Mouse (Mus musculus) layer of hippocampus, postnatal 25 days (tissue): ENCODE measurements at regions not wholly inside any gene's neighbourhood (a gene's known extent, or its start where the extent isn't known, plus 50 kb on each side); places are given as distances from the start of the nearest gene placed in this dataset.

ENCODE experiments used
- DNase-seq, 2 experiments: peaks; one replicate each; pipeline ENCODE4 v3.0.0; 2022; ENCODE audit warnings: mixed read lengths in 2 of 2, low spot score in 1 of 2; ENCODE audit errors: extremely low spot score in 1 of 2

GRCm38 (mm10) chr1:35943800-35944199 lies 124.4 kb upstream of the Hs6st1 start:
- no peak for DNase-seq

GRCm38 (mm10) chr1:35944376-35944775 lies 123.8 kb upstream of the Hs6st1 start:
- no peak for DNase-seq

- no peak for DNase-seq
Measured at GRCm38 (mm10) chr1:35944849-35945248, 123.4 kb upstream of the Hs6st1 start.

- DNase-seq: no peak
Measured at GRCm38 (mm10) chr1:35945596-35945995, 122.6 kb upstream of the Hs6st1 start.

GRCm38 (mm10) chr1:35948104-35948503 lies 120.1 kb upstream of the Hs6st1 start:
- DNase-seq: no peak

GRCm38 (mm10) chr1:35951082-35951481 lies 117.1 kb upstream of the Hs6st1 start:
- DNase-seq: peak in 1 of 2 experiments; percentile 12

GRCm38 (mm10) chr1:35953721-35954120 lies 114.5 kb upstream of the Hs6st1 start:
- no peak for DNase-seq

GRCm38 (mm10) chr1:35957425-35958372 lies 110.5 kb upstream of the Hs6st1 start:
- no peak for DNase-seq

- DNase-seq: no peak
Measured at GRCm38 (mm10) chr1:35959729-35960128, 108.5 kb upstream of the Hs6st1 start.

- no peak for DNase-seq
Measured at GRCm38 (mm10) chr1:35960844-35961243, 107.4 kb upstream of the Hs6st1 start.

GRCm38 (mm10) chr1:35961923-35962322 lies 106.3 kb upstream of the Hs6st1 start:
- DNase-seq: no peak

- no peak for DNase-seq
Measured at GRCm38 (mm10) chr1:35968489-35968888, 99.7 kb upstream of the Hs6st1 start.

GRCm38 (mm10) chr1:35971435-35972189 lies 96.6 kb upstream of the Hs6st1 start:
- no peak for DNase-seq

GRCm38 (mm10) chr1:35972190-35972584 lies 96.0 kb upstream of the Hs6st1 start:
- DNase-seq: no peak

- DNase-seq: no peak
Measured at GRCm38 (mm10) chr1:35973386-35973785, 94.8 kb upstream of the Hs6st1 start.

GRCm38 (mm10) chr1:35975611-35976208 lies 92.5 kb upstream of the Hs6st1 start:
- no peak for DNase-seq

GRCm38 (mm10) chr1:35976528-35976927 lies 91.7 kb upstream of the Hs6st1 start:
- no peak for DNase-seq

- DNase-seq: no peak
Measured at GRCm38 (mm10) chr1:35978116-35978515, 90.1 kb upstream of the Hs6st1 start.

- no peak for DNase-seq
Measured at GRCm38 (mm10) chr1:35978766-35979165, 89.4 kb upstream of the Hs6st1 start.

GRCm38 (mm10) chr1:35981226-35981625 lies 87.0 kb upstream of the Hs6st1 start:
- DNase-seq: no peak

- DNase-seq: no peak
Measured at GRCm38 (mm10) chr1:35983361-35983760, 84.8 kb upstream of the Hs6st1 start.
